Mouse (Mus musculus): ENCODE measurements at regions not wholly inside any gene's neighbourhood (a gene's known extent, or its start where the extent isn't known, plus 50 kb on each side); places are given as distances from the start of the nearest gene placed in this dataset.

DNA sequence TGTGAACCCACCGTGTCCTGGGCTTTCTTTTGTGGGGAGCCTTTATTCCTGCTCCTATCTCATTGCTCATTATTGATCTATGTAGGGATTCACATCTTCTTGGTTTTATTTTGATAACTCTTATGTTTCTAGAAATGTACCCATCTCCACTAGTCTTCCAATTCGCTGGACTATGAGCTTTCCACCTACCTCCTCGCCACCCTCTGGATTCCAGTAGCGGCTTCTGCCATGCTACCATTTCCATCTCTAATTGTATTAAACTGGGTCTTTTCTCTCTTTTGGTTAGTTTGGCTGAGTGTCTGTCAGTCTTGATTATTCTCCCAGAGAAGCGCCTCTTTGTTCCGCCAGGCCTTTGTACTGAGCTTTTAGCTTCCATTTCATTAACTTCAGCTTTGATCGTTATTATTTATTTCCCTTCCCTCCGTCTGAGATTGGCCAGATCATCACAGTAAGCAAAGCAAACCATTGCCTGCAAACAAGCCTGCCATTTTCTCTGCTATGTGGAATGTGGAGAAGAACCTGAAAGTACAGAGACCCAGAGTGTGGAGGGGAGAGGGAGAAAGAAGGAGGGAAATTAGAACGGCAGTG lies 213.2 kb upstream of the Pabpc6 start:
- no peaks in the 10 kb centered on the region for H3K27me3 ChIP-seq (replicated peaks)
- no peaks in the 10 kb centered on the region for H3K36me3 ChIP-seq
- ATAC-seq (ENCODE audit: extremely low read depth, insufficient number of reproducible peaks, low FRiP score, low TSS enrichment), result no peak
- no peaks in the 10 kb centered on the region for H3K9me3 ChIP-seq
- 83% methylated on average over 9 of the region's 9 CpGs for WGBS
- no peak overlapping the region for H3K4me3 ChIP-seq
- no peak overlapping the region for H3K9ac ChIP-seq
- H3K27ac ChIP-seq (replicated peaks), result no peak overlapping the region
- no peak overlapping the region for H3K4me2 ChIP-seq
- 0 out of 2 replicates have a peak, but pooled peaks cover 6% of the 10 kb centered on the region for H3K4me1 ChIP-seq

DNA sequence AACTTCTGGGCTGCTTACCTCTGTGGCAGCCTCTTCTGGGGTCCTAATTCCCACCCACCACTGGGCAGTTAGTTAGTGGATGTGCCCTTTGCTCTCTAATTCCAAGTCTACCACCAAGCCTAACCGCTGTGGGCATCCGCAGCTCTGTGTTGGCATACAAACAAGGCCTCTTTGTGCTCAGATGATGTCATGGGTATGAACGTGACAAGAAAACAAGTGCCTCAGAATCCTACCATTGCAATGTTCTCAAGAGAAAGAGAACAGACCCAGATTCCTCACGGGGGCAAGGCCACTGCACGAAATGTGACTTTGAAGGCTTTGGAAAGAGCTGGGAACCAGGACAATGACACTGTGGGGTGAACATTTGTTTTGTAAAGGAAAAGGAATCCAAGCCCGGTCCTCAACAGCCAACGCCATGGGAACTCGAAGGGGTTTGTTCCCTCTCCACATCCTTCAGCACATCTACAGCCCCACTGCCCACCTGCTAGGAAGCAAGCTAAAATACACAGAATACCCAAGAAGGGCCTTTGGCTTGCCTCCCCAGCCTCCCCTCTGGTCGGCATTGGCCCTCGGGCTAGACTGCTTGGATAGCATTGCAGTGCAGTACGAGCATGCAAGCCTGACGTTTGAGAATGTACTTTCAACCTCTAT lies 210.2 kb upstream of the Pabpc6 start:
- ATAC-seq (ENCODE audit: extremely low read depth, insufficient number of reproducible peaks, low FRiP score, low TSS enrichment), result no peak
- H3K9me3 ChIP-seq, result no peaks in the 10 kb centered on the region
- H3K27ac ChIP-seq (replicated peaks), result no peak overlapping the region
- H3K4me2 ChIP-seq, result no peak overlapping the region
- H3K27me3 ChIP-seq (replicated peaks), result no peaks in the 10 kb centered on the region
- H3K4me3 ChIP-seq, result no peak overlapping the region
- no peaks in the 10 kb centered on the region for H3K36me3 ChIP-seq
- H3K9ac ChIP-seq, result no peak overlapping the region
- WGBS, result 75% methylated on average over 12 of the region's 12 CpGs
- 0 out of 2 replicates have a peak, but pooled peaks cover 2% of the 10 kb centered on the region for H3K4me1 ChIP-seq

DNA sequence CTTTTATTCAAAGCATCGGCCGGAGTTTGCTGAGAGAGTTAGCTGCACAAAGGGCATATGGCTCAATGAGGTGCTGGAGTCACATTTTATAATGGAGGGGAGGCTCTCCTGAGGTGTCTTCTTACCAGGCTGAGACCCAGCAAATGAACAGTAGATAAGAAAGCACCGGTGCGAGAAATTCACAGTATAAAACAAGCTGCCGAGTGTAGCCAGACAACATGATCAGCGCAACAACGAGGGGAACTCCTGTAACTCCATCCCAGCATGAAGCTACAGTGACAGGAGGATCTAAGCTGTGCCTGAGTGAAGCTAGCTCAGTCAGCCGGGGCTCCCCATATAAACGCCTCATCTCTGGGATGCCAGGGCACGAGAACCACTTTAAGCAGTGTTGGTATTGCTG lies 204.2 kb upstream of the Pabpc6 start:
- no peak overlapping the region for H3K4me2 ChIP-seq
- H3K4me1 ChIP-seq, result peaks cover 17% of the 10 kb centered on the region
- no peak overlapping the region for H3K9ac ChIP-seq
- no peak for ATAC-seq (ENCODE audit: extremely low read depth, insufficient number of reproducible peaks, low FRiP score, low TSS enrichment)
- H3K9me3 ChIP-seq, result no peaks in the 10 kb centered on the region
- no peaks in the 10 kb centered on the region for H3K36me3 ChIP-seq
- H3K27me3 ChIP-seq (replicated peaks), result no peaks in the 10 kb centered on the region
- WGBS, result 53% methylated on average over 10 of the region's 10 CpGs
- no peak overlapping the region for H3K27ac ChIP-seq (replicated peaks)
- no peak overlapping the region for H3K4me3 ChIP-seq

DNA sequence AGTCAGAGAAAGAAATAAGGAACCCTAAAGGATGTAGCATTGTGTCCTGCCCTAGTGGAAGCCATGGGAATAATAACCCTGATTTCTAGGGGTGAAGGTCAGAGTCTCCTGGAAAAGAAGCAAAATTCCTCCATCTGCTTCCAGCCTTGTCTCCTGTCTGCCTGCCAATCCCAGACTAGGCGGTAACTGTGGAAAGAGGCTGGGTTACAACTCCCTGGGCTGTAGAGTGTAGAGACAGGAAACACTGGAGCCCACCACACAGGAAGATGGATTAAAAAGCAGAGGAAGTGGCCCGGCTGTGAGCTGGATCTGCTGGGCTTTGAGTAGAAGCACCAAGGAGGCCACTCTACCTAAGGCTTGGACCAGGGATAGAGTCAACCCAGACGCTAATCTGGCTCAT lies 200.7 kb upstream of the Pabpc6 start:
- H3K4me1 ChIP-seq, result peaks cover 19% of the 10 kb centered on the region
- H3K9ac ChIP-seq, result no peak overlapping the region
- H3K36me3 ChIP-seq, result no peaks in the 10 kb centered on the region
- H3K27me3 ChIP-seq (replicated peaks), result no peaks in the 10 kb centered on the region
- no peaks in the 10 kb centered on the region for H3K9me3 ChIP-seq
- no peak overlapping the region for H3K27ac ChIP-seq (replicated peaks)
- ATAC-seq (ENCODE audit: extremely low read depth, insufficient number of reproducible peaks, low FRiP score, low TSS enrichment), result no peak
- H3K4me3 ChIP-seq, result no peak overlapping the region
- H3K4me2 ChIP-seq, result no peak overlapping the region
- 50% methylated on average over 3 of the region's 3 CpGs for whole genome bisulfite sequencing

DNA sequence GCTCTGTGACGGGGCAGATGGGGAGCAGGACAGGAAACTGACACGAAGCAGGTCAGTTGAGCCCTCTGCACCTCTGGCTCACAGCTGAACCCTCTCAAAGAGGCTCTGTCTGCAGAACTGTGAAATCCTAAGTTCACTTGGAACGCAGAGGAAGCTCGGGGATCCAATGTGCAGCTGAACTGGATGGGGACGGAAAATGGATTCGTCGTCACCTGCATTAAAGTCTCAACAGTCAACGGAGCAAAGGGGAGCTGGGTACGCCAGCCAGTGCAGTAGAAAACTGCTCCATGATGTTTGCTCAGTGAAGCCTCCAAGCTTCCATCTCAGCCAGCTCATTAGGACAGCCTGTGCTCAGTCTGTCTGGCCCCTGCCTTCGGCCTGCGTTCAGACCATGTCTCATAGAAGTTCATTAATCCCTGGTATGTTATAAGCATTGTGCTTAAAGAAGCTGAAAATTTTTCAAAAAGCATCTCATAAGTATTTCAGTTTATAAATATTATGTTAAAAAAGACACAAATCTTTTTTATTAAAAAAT lies 199.3 kb upstream of the Pabpc6 start:
- Histone ChIP-seq H3K9me3 (no peaks in the 10 kb centered on the region), H3K4me1 (peaks cover 32% of the 10 kb centered on the region), H3K4me2 (no peak overlapping the region), H3K9ac (no peak overlapping the region), H3K27me3 (replicated peaks) (no peaks in the 10 kb centered on the region), H3K27ac (replicated peaks) (no peak overlapping the region), H3K36me3 (no peaks in the 10 kb centered on the region), H3K4me3 (no peak overlapping the region)
- ATAC-seq (ENCODE audit: extremely low read depth, insufficient number of reproducible peaks, low FRiP score, low TSS enrichment), result no peak
- WGBS, result 71% methylated on average over 11 of the region's 11 CpGs

DNA sequence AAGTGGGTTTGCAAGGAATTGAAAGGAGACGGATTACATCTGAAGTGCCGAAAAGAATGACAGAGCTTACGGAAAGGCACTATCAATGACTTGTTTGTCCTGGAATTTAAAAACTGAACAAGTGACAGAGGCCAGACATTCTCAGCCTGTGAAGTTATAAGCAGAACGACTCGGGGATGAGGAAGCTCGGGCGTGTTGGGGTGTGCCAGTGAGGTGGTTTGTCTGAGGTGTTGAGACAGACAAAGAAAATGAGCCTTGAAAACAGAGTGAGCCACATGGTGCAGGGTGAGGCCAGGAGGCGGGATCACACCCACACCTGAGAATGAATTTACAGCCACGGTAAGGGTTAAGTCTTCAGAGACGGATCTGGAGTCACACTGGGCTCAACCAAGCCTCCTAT lies 194.7 kb upstream of the Pabpc6 start:
- Histone ChIP-seq H3K36me3 (no peaks in the 10 kb centered on the region), H3K27me3 (replicated peaks) (no peaks in the 10 kb centered on the region), H3K9me3 (no peaks in the 10 kb centered on the region), H3K4me1 (peaks cover 27% of the 10 kb centered on the region), H3K27ac (replicated peaks) (0 out of 2 replicates have a peak overlapping the region, but pooled peaks have one; percentile 45), H3K4me3 (no peak overlapping the region), H3K4me2 (peak overlapping the region; percentile 50), H3K9ac (peak overlapping the region; percentile 54)
- no peak for ATAC-seq (ENCODE audit: extremely low read depth, insufficient number of reproducible peaks, low FRiP score, low TSS enrichment)
- 35% methylated on average over 10 of the region's 10 CpGs for WGBS

DNA sequence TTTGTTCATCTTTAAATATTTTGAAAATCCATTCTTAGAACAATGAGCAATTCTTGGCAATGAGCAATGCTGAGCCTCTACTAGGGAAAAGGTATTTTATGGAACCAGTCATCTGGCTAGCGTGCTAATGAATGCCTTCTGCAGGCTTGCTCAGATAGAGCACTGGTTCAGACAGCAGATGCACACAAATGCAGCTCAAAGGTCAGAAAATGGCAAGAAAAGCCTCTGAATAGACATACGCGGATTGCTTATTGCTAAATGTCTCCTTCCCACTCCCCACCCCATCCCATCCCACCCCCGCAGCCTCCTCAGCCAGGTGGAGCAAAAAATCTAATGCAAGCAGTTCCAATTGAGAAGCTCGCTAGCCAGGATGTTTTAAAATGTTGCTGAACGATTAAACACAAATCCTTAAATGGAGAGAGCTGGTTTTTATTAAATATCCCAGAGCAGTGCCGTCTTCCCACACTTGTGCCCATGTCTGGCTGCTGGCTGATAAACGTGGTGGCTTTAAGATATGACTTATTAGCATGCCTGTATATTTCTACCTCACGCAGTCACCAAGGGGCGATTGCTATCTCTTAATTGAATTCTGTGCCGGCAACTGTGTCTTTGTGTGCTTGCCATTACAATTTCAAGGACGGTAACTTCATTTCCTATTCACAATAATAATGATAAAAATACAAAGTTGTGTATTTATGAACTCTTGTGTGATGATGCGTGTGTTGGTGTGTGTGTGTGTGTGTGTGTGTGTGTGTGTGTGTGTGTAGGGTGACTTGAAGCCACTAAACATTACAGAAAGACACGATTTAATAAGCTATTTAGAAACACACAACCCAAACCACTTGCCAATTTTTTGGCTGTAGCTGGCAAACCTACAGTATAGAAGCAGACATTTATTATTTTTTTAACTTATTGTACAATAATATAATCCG lies 192.7 kb upstream of the Pabpc6 start:
- 72% methylated on average over 15 of the region's 15 CpGs for WGBS
- no peak overlapping the region for H3K27ac ChIP-seq (replicated peaks)
- no peaks in the 10 kb centered on the region for H3K27me3 ChIP-seq (replicated peaks)
- no peak overlapping the region for H3K9ac ChIP-seq
- no peaks in the 10 kb centered on the region for H3K9me3 ChIP-seq
- H3K4me2 ChIP-seq, result no peak overlapping the region
- no peaks in the 10 kb centered on the region for H3K36me3 ChIP-seq
- ATAC-seq (ENCODE audit: extremely low read depth, insufficient number of reproducible peaks, low FRiP score, low TSS enrichment), result no peak
- H3K4me1 ChIP-seq, result peaks cover 27% of the 10 kb centered on the region
- H3K4me3 ChIP-seq, result no peak overlapping the region

DNA sequence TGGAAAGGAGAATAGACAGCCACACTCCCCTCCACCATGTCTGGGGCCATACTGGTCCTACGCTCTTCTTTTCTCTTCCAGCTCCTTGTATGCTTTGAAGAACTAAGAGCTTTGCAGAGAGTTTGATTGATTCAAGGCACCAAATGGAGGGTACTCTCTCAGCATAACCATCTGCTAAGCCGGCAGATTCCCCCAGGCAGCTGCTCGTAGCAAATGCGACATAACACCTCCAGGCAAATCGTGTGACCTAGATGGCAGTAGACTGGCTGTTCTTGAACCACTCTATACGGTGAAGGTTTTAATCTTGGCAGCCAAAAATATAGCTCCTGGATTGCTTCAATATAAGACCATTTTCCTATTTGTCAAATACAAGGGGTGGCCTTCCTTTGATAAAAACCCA lies 191.8 kb upstream of the Pabpc6 start:
- Histone ChIP-seq H3K27ac (replicated peaks) (no peak overlapping the region), H3K4me1 (peaks cover 27% of the 10 kb centered on the region), H3K4me3 (no peak overlapping the region), H3K9ac (no peak overlapping the region), H3K36me3 (no peaks in the 10 kb centered on the region), H3K4me2 (no peak overlapping the region), H3K9me3 (peaks cover 7% of the 10 kb centered on the region), H3K27me3 (replicated peaks) (no peaks in the 10 kb centered on the region)
- no peak for ATAC-seq (ENCODE audit: extremely low read depth, insufficient number of reproducible peaks, low FRiP score, low TSS enrichment)
- 68% methylated on average over 6 of the region's 6 CpGs for WGBS

DNA sequence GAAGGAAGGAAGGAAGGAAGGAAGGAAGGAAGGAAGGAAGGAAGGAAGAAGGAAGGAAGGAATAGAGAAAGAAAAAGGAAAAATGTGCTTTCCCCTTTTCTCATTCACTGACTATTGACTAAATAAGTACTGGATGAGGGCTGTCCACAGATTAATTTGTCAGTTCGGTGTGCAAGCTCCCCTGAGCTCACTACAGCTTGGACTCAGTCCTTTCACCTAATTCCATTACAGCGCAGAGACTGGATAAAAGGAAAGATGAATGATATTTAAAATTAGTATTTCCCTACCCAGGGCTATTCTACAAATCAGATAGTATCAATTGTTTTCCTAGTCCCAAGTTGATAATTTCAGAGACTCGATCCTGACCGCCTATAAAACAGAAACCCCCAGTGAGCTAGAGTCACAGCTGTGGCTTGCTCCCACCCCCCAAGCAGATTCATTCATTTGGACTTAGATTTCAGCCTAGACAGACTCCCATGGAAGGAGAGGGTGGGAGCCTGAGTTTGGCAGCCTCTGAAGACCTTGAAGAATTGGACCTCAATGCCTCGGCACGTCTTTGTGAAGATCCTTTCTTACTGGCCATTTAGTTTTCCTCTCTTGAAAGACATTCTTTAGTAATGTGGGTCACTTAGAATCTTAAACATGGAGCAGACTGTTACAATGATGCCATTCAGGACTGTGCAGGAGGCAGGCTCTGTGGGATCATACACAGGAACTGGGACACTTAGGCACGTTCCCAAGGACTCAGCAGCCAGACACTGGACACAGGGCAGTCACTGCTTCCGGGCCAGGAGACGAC lies 179.2 kb upstream of the Pabpc6 start:
- Histone ChIP-seq H3K27me3 (replicated peaks) (no peaks in the 10 kb centered on the region), H3K9ac (no peak overlapping the region), H3K4me1 (peaks cover 13% of the 10 kb centered on the region), H3K4me2 (no peak overlapping the region), H3K27ac (replicated peaks) (no peak overlapping the region), H3K9me3 (no peaks in the 10 kb centered on the region), H3K4me3 (no peak overlapping the region), H3K36me3 (no peaks in the 10 kb centered on the region)
- no peak for ATAC-seq (ENCODE audit: extremely low read depth, insufficient number of reproducible peaks, low FRiP score, low TSS enrichment)
- 68% methylated on average over 9 of the region's 9 CpGs for WGBS

DNA sequence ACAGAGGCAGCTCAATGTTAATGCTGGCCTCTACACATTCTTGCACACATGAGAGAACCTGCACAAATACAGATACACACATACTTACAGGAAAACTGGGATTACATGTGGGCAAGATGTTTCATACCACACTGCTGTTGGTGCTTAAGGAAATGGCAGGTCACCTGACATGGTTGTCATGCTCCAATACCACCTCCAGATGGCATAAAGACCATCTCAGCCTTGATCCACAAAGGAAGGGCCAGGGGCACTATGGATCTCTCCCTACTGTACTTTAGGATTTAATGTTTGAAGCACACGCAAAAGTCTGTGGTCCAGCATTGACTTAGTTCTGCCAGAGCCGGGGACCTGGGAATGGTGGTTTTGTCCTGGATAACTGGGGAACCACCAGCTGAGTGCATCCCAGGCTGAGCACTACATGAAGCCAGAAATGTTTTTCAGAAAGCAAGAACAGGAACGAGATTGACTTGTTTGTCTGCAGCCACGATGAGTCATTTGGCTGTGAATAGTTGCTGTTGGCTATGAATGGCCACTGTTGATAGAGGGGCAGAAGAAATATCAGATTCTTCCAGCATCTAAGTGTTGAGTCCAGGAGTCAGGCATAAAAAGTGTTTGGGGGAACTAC lies 176.0 kb upstream of the Pabpc6 start:
- 49% methylated on average over 4 of the region's 4 CpGs for WGBS
- Histone ChIP-seq H3K4me1 (peaks cover 13% of the 10 kb centered on the region), H3K4me3 (no peak overlapping the region), H3K36me3 (no peaks in the 10 kb centered on the region), H3K27me3 (replicated peaks) (no peaks in the 10 kb centered on the region), H3K9ac (no peak overlapping the region), H3K4me2 (no peak overlapping the region), H3K27ac (replicated peaks) (peak overlapping the region; percentile 24; the same call in 1 of the 2 replicates), H3K9me3 (no peaks in the 10 kb centered on the region)
- no peak for ATAC-seq (ENCODE audit: extremely low read depth, insufficient number of reproducible peaks, low FRiP score, low TSS enrichment)
